In genomic region chr15:85996031-85996765, GRCm38 (mm10) we compare ENCODE assay signal across 10 mouse cellular contexts. TPM values are rescaled to one million over a fixed set of nuclear protein-coding genes. Genes with fewer than 3 reads are reported as not detected.
A peak's percentile ranks its signal among the peaks of the same experiment; 100 is the strongest.
DNase-seq lines count a peak whose midpoint lies in the region; ATAC-seq lines count a peak whose summit lies in the region.
"Had no signal": no experiment of that assay in that cellular context is flagged by ENCODE, and none has a peak within 500 bp of the region (broad histone marks: within the 10 kb centered on the region; RNA-seq: fewer than 3 reads in every experiment).

No protein-coding gene starts in this region.

- no peak overlapping the region for H3K27ac ChIP-seq in intestine, embryonic 15.5 days
- no peak overlapping the region for H3K27ac ChIP-seq in liver, embryonic 16.5 days (ENCODE audit: low read length)
- H3K27ac ChIP-seq: embryonic facial prominence, embryonic 12.5 days; heart, embryonic 13.5 days had no signal

- H3K4me1 ChIP-seq in intestine, embryonic 15.5 days (replicated peaks): 0 out of 2 replicates have a peak, but pooled peaks cover 6% of the 10 kb centered on the region
- no peaks in the 10 kb centered on the region; the same call in 1 of the 2 replicates for H3K4me1 ChIP-seq in liver, embryonic 16.5 days (ENCODE audit: control insufficient read depth, low read depth, low read length)

- no peaks in the 10 kb centered on the region for H3K27me3 ChIP-seq in intestine, embryonic 15.5 days (replicated peaks)
- no peaks in the 10 kb centered on the region for H3K27me3 ChIP-seq in liver, embryonic 16.5 days (ENCODE audit: control insufficient read depth, insufficient read depth, low read depth, low read length)

- H3K4me2 ChIP-seq in intestine, embryonic 15.5 days (replicated peaks): no peak overlapping the region
- H3K4me2 ChIP-seq in liver, embryonic 16.5 days (ENCODE audit: low read depth, low read length): no peak overlapping the region
- H3K4me2 ChIP-seq: embryonic facial prominence, embryonic 12.5 days; heart, embryonic 13.5 days had no signal

- no peak overlapping the region for H3K4me3 ChIP-seq in intestine, embryonic 15.5 days (replicated peaks)
- no peak overlapping the region for H3K4me3 ChIP-seq in liver, embryonic 16.5 days (ENCODE audit: low read depth, low read length)
- H3K4me3 ChIP-seq: embryonic facial prominence, embryonic 12.5 days; heart, embryonic 13.5 days had no signal

- no peaks in the 10 kb centered on the region for H3K36me3 ChIP-seq in intestine, embryonic 15.5 days
- no peaks in the 10 kb centered on the region for H3K36me3 ChIP-seq in liver, embryonic 16.5 days (ENCODE audit: control insufficient read depth, insufficient read depth)
- H3K36me3 ChIP-seq: embryonic facial prominence, embryonic 12.5 days; heart, embryonic 13.5 days had no signal

- peak; percentile 60 for ATAC-seq in intestine, embryonic 15.5 days
- peak; percentile 53; the same call in 1 of the 2 replicates for ATAC-seq in liver, embryonic 16.5 days (ENCODE audit: low read depth)
- ATAC-seq in frontal cortex, adult (ENCODE audit: low TSS enrichment): no peak

- DNase-seq in A20 (ENCODE audit: low read depth, low spot score) (peak; percentile 46), ES-CJ7 (ENCODE audit: low read depth, low spot score) (peak; percentile 54)
- no peak for DNase-seq in urinary bladder, postnatal 25 days (ENCODE audit: low spot score)
- DNase-seq in adrenal gland, postnatal 36 days: no peak
- DNase-seq: thymus, postnatal 14 days had no signal

- H3K9ac ChIP-seq in intestine, embryonic 15.5 days: no peak overlapping the region
- H3K9ac ChIP-seq in liver, embryonic 16.5 days (ENCODE audit: low read depth, low read length): no peak overlapping the region
- H3K9ac ChIP-seq: embryonic facial prominence, embryonic 12.5 days; heart, embryonic 13.5 days had no signal

- H3K9me3 ChIP-seq in intestine, embryonic 15.5 days: no peaks in the 10 kb centered on the region
- H3K9me3 ChIP-seq in liver, embryonic 16.5 days (replicated peaks; ENCODE audit: control insufficient read depth, low read length): no peaks in the 10 kb centered on the region
- H3K9me3 ChIP-seq: embryonic facial prominence, embryonic 12.5 days; heart, embryonic 13.5 days had no signal

- WGBS in intestine, embryonic 15.5 days: 33% methylated on average over 13 of the region's 13 CpGs
- 33% methylated on average over 13 of the region's 13 CpGs for WGBS in liver, embryonic 16.5 days (ENCODE audit: insufficient replicate concordance)

RNA-seq across cellular contexts. Expression of gene Celsr1, which starts 37.4 kb away (rescaled TPM):
- 1.1 TPM in 2 replicates for polyA plus RNA-seq in intestine, embryonic 15.5 days (2015; fragmentation: Nextera tagmentation; extraction: Ambion mirVana)
- polyA plus RNA-seq in liver, embryonic 16.5 days (2015; fragmentation: Nextera tagmentation; extraction: Ambion mirVana): 0.02 and 0.09 TPM in 2 replicates
- total RNA-seq in adrenal gland, postnatal 36 days (2021): 1 to 10 TPM; 5.1 to 6.3 TPM

Comparison
In these comparisons a context has a peak if more than half of its experiments do, and no peak if none do; other contexts are left out.
1. DNase-seq: peak in A20 (single experiment) and ES-CJ7 (single experiment); none in urinary bladder, postnatal 25 days (single experiment) and adrenal gland, postnatal 36 days (0 of 2).